Mouse (Mus musculus) embryonic fibroblast, embryonic 13.5 days (primary cell): ENCODE measurements around the gene Samd5.

Experiments used
- CTCF ChIP-seq: IDR thresholded peaks from 2 replicates; pipeline ENCODE4 v1.5.1; 2011; ENCODE audit warnings: mild to moderate bottlenecking, control low read depth, low read length, moderate library complexity, borderline replicate concordance; ENCODE audit not compliant: insufficient read depth
- POLR2A ChIP-seq: IDR thresholded peaks from 2 replicates; pipeline ENCODE4 v1.6.1; 2011; ENCODE audit warnings: low read depth, mild to moderate bottlenecking, control low read depth, low read length, moderate library complexity

DNA sequence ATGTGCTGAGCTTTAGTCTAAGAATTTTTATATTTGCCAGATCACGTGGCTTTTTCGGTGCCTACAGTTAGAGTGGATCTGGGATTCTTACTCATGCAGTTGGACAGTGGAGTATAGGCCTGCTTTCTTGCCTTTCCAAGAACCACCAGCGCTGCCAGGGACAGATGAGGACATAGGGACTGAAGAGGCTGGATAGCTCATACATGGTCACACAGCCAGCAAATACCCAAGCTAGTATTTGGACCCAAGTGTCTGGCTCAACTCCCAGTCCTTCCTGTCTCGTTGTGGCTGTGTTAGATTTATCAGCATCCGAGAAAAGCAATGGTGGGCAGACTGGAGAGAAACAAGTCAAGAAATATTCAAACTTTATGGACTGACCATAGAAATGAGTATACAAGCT is 72.2 kb downstream of the Samd5 start:
- TF ChIP-seq CTCF (no peak), POLR2A (no peak)
